Mouse (Mus musculus) cerebellum, adult 11-12 months (tissue): ENCODE results near the gene Prol1.
"Not testable (repeated sequence)": the region's sequence is repeated elsewhere in the genome, so short reads cannot be mapped to it uniquely, and the experiment has no call there.

Experiments used
- DNase-seq: peaks from one replicate; pipeline ENCODE4 v3.0.0; 2022

Gene Prol1

DNA sequence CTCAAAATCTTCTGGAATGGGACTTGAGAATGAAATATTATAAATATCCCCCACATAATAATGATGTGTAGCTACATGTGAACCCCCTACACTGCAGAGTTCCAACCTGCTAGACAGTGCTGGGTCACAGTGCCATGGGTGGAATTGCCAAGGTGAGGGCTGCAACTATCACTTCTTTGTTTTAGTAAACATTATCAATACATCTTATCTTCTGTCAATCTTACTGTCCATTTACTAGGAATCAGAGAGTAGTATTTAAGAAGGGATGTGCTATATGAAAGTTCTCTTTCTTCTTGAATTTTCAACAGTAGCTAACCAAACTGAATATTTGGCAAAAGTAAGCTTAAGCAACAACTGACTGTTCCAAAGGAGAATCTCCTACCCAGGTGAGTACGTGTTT, at the start of gene Prol1:
TSS of gene Prol1 (plus strand) at position 301 of the 400 bp plus-strand sequence.
- DNase-seq, result no peak

DNA sequence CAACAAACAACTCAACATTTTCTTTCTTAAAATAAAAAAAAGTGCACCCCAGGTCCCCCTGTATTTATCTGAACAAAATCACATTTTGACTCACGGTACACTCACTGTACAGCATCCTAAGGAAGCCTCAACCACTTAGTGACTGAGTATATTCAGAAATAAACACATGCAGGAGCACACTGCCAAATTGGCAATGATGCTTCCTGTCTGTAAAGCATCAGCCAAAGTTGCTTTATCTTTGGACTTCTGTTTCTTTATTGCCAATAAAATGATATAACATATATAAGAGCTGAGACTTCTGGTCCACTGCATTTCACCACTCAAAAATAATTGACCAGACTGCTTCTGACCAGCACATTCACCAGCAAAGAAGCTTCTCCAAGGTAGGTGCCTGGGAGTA, 48.5 kb upstream of the Prol1 start, which contains the start of gene Gm7714:
TSS of gene Gm7714 (plus strand) at position 301 of the 400 bp plus-strand sequence.
- no peak for DNase-seq

DNA sequence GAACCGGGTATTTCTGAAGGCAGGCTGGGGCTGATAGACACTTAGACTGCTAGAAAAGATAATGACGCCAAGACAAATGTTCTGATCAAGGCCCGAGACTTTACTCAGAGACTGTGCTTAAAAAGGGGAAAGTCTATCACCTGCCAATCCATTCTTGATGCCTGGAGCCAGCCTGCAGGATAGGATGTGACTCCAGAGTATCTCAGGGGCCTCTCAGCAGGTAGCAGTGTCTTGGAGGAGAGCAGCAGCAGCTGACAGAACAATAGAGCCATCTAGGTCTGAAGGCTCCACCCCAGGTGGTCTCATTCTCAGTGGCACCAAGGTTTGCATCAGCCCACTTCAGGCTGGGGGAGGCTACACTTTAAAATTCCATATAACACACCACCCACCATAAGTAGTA, 5.8 kb upstream of the Prol1 start:
- not testable (repeated sequence) for DNase-seq

DNA sequence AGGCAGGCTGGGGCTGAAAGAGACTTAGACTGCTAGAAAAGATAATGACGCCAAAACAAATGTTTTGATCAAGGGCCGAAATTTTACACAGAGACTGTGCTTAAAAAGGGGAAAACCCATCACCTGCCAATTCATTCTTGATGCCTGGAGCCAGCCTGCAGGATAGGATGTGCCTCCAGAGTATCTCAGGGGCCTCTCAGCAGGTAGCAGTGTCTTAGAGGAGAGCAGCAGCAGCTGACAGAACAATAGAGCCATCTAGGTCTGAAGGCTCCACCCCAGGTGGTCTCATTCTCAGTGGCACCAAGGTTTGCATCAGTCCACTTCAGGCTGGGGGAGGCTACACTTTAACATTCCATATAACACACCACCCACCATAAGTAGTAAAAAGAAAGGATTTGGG, 31.4 kb downstream of the Prol1 start:
- not testable (repeated sequence) for DNase-seq

DNA sequence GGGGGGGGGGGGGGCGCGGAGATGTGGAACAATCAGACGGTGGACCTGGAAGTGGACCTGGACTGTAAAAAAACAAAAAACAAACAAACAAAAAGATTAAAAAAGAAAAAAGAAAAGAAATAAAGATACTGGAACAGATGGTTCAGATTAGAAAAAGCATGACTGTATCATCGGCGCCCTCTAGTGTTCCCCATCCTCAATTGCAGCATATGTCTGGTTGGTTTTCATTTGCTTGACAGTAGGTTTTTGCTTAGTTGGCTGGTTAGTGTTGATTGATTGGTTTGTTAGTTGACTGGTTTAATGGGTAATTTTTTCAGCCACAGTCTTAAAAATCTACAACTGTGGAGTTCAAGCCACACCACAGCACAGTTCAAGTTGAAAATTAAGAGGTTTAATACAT, 47.7 kb downstream of the Prol1 start:
- DNase-seq, result no peak

DNA sequence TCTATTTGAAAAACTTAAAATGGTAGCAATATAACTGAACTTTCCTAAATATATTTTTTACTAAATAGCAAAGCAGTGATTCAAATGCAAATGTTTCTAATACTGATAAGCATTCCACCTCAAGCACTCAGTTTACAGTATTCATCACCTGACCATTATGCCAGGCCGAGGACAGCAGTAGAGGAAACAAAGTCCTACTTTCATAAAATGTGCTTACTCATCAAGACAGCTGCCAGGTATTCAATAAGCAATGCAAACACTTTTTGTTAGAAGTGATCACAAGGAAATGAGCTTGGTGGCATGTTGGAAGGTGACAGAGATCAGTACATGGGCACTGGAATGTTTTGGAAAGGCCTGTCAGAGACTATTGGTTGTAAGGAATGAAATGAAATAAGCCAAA, 49.8 kb downstream of the Prol1 start:
- DNase-seq, result no peak

DNA sequence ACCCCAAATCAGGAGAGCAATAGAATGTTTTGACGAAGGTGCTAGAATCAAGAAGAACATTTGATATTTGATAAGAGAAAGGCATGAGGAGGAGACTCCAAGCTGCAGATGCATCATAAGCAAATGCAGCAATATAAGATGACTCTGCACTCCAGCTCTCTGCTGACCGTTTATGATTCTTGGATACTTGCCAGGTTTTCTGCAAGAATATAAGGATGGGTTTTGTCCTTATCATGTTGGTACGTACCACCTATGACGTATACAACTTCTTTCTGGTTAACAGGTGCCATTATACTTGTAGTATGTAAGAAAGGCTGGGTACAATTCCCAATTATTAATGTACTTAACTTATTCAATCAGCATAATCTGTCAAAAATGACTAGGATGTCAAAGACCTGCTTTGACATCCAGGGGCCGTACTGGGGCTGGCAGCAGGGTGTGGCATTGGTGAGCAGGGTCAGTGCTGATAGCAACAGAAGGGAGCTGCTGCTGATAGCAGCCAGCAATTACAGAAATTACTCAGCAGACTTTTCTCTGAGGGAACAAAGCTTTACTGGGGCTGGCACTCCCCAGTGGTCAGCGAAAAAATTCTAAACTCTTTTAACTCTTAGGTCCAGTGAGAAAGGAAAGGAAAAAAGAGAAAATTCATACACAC, 53.6 kb downstream of the Prol1 start:
- DNase-seq, result no peak

DNA sequence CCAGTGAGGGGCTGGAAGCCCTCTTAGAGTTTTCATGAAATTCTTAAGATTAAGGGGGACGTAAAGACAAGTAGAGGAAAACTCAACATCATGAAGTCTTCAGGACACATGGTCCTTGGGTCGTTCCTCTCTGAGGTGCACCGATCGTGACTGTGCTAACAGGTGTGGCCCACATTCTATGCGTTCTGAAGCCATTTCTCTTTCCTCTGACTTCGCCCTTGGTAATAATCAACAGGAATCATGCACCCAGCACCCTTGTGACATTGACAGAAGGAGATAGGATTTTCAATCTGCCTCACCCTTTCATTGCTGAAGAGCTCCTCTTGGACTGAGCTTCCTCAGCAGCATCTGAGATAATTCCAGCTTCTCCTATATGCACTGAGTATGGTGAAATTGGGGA, 55.5 kb downstream of the Prol1 start:
- DNase-seq, result no peak

DNA sequence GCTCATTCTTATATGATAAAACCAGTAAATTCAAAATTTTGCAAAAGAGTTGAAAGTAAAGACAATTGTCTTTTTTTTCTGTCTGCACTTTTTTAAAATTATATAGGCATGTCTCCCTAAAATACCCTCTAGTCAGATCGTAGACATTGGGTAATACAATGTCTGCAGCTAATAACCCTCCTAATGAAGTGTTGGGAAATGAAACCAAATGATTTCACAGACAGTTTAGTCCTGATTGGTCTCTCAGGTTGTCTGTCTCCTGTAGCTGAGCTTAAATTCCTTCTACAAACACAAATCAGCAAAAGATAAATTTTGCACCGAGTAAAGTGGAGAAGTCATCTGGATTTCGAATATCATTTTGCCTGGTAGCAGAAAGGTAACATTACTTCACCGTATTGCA, 58.7 kb downstream of the Prol1 start, which contains the start of gene Amtn:
TSS of gene Amtn (plus strand) at position 301 of the 400 bp plus-strand sequence.
- no peak for DNase-seq
